Mouse (Mus musculus) embryonic facial prominence, embryonic 14.5 days (tissue): ENCODE measurements around the gene Sox15. TPM values are rescaled to one million over a fixed set of nuclear protein-coding genes. Genes with fewer than 3 reads are reported as not detected.
A peak's percentile ranks its signal among the peaks of the same experiment; 100 is the strongest.

Source experiments
- ATAC-seq: fragments of 200-750 bp; cut with Nextera tagmentation; 2 replicates; pipeline ENCODE4 v1.8.0; 2017; ENCODE audit warnings: low read depth, moderate number of reproducible peaks, moderate TSS enrichment
- DNase-seq: peaks from one replicate; pipeline ENCODE4 v3.0.0-alpha.2; 2015; ENCODE audit warnings: low spot score
- H3K27ac ChIP-seq: fragments of 300-500 bp; sonication (generic); replicated peaks from 2 replicates; pipeline ENCODE4 v1.5.1; 2014; ENCODE audit warnings: low read depth, mild to moderate bottlenecking, low read length, moderate library complexity
- H3K27me3 ChIP-seq: fragments of 300-500 bp; sonication (generic); replicated peaks from 2 replicates; pipeline ENCODE4 v1.6.1; 2014; ENCODE audit warnings: low read length; ENCODE audit not compliant: control insufficient read depth, insufficient read depth
- H3K36me3 ChIP-seq: fragments of 300-500 bp; sonication (generic); 2 replicates; pipeline ENCODE4 v1.6.1; 2014; ENCODE audit warnings: low read length, mixed read lengths; ENCODE audit not compliant: control insufficient read depth, insufficient read depth
- H3K4me1 ChIP-seq: fragments of 300-500 bp; sonication (generic); 2 replicates; pipeline ENCODE4 v1.6.1; 2014; ENCODE audit warnings: antibody characterized with exemption, low read length; ENCODE audit not compliant: control insufficient read depth, insufficient read depth
- H3K4me2 ChIP-seq: fragments of 300-500 bp; sonication (generic); 2 replicates; pipeline ENCODE4 v1.6.1; 2014; ENCODE audit warnings: low read depth, mild to moderate bottlenecking, low read length, moderate library complexity, mixed read lengths
- H3K4me3 ChIP-seq: fragments of 300-500 bp; sonication (generic); 2 replicates; pipeline ENCODE4 v1.5.1; 2014; ENCODE audit warnings: low read depth, mild to moderate bottlenecking, low read length
- H3K9ac ChIP-seq: fragments of 300-500 bp; sonication (generic); 2 replicates; pipeline ENCODE4 v1.6.1; 2014; ENCODE audit warnings: low read depth, mild to moderate bottlenecking, low read length, moderate library complexity, mixed read lengths
- H3K9me3 ChIP-seq: fragments of 300-500 bp; sonication (generic); 2 replicates; pipeline ENCODE4 v1.6.1; 2016; ENCODE audit warnings: low read length; ENCODE audit not compliant: control insufficient read depth
- WGBS: fragments of 180-500 bp; shearing (Covaris S2); extraction: QIAGEN DNeasy Blood & Tissue Kit; methylation state at CpG from one replicate; pipeline ENCODE4 v1.1.7; 2014; 5-methylcytosine and 5-hydroxymethylcytosine counted together
- polyA plus RNA-seq: library from polyadenylated mRNA; unstranded; fragments of >200 nt; fragmentation: Nextera tagmentation; extraction: Ambion mirVana; gene quantifications from 2 replicates; pipeline ENCODE4 v1.2.1, GENCODE M21; 2014

Sox15 gene
- polyA plus RNA-seq, 1 experiment from 2014 or later, result 2.9 TPM

DNA sequence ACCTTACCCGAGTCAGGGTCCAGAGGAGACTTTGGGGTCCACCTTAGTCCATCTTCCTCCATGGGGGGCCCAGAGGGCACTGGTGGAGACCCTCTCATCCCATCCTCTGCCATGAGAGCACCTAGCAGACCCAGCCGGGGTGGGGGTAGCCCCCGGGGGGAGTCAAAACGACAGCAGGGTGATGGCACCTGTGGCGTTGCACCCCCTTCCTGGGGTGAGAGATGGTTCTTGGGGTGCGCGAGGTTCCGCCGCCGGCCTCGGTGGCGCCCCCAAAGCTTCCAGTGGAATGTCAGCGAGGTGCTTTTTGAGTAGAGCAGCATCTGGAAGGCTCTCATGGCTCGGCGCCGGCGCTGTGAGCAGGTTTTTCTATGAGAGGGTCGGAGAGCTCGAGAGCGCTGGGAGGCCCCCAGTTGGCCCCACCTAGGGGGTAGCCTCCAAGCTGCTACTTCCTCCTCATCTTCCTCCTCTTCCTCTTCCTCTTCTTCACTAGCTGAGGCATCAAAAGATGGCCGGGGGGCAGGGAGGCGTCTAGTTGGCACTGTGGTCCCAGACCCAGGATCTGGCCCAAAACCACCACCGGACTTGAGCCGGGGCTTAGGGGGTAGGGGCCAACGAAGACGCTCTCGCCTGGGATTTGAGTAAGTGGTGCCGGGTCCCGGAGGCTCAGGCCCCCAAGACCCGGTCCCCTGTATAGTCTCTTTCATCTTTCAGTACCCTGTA lies 25.2 kb downstream of the Sox15 start:
- Histone ChIP-seq H3K27me3 (no peaks in the 10 kb centered on the region), H3K4me1 (peaks cover 20% of the 10 kb centered on the region), H3K4me2 (peak overlapping the region; percentile 75), H3K9me3 (no peaks in the 10 kb centered on the region), H3K27ac (no peak overlapping the region), H3K4me3 (peak overlapping the region; percentile 75), H3K9ac (peak overlapping the region; percentile 91), H3K36me3 (peaks cover 48% of the 10 kb centered on the region)
- DNase-seq (no peak), ATAC-seq (no peak)
- 87% methylated on average over 28 of the region's 30 CpGs for WGBS

GRCm38 (mm10) chr11:69681314-69682208 lies 26.4 kb downstream of the Sox15 start, which contains the start of gene Senp3:
Senp3 (minus strand) TSS chr11:69682084.
- Histone ChIP-seq H3K4me1 (peaks cover 31% of the 10 kb centered on the region), H3K9me3 (no peaks in the 10 kb centered on the region), H3K36me3 (peaks cover 35% of the 10 kb centered on the region), H3K9ac (peak within 1 kb of the TSS; percentile 91), H3K27ac (peak within 1 kb of the TSS; percentile 97), H3K4me3 (peak within 1 kb of the TSS; percentile 75), H3K27me3 (no peaks in the 10 kb centered on the region), H3K4me2 (peak within 1 kb of the TSS; percentile 75)
- WGBS, result under 1% methylated on average over 41 of the region's 80 CpGs
- ATAC-seq (peak; percentile 97), DNase-seq (peak; percentile 98)

DNA sequence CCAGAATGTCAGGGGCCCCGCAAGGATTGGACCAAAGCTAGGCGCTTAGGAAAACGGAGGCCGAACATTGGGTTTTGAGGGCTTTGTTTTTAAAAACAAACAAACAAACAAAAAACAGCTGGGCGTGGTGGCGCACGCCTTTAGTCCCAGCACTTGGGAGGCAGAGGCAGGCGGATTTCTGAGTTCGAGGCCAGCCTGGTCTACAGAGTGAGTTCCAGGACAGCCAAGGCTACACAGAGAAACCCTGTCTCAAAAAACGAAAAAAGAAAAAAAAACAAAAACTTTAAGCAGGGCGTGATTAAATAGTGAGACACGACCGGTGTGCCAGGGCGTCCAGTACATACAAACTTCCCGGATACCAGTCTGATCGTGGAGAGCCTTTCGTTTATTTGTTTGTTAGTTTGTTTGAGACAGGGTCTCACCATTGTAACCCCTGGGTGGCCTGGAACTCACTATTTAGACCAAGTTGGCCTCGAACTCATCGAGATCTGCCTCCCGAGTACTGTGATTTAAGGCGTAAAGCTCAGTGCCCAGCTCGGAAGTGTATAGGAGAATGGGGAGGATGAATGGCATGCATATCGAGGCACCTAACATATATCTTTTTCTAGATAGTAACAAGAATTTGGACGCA lies 27.2 kb downstream of the Sox15 start:
- H3K27ac ChIP-seq, result peak overlapping the region; percentile 97
- 26% methylated on average over 24 of the region's 24 CpGs for WGBS
- no peaks in the 10 kb centered on the region for H3K9me3 ChIP-seq
- peak overlapping the region; percentile 75 for H3K4me2 ChIP-seq
- H3K4me3 ChIP-seq, result peak overlapping the region; percentile 75
- peaks cover 28% of the 10 kb centered on the region for H3K36me3 ChIP-seq
- peaks cover 36% of the 10 kb centered on the region for H3K4me1 ChIP-seq
- no peaks in the 10 kb centered on the region for H3K27me3 ChIP-seq
- 0 out of 2 replicates have a peak, but pooled peaks have one; percentile 1 for ATAC-seq
- DNase-seq, result no peak
- peak overlapping the region; percentile 91 for H3K9ac ChIP-seq

DNA sequence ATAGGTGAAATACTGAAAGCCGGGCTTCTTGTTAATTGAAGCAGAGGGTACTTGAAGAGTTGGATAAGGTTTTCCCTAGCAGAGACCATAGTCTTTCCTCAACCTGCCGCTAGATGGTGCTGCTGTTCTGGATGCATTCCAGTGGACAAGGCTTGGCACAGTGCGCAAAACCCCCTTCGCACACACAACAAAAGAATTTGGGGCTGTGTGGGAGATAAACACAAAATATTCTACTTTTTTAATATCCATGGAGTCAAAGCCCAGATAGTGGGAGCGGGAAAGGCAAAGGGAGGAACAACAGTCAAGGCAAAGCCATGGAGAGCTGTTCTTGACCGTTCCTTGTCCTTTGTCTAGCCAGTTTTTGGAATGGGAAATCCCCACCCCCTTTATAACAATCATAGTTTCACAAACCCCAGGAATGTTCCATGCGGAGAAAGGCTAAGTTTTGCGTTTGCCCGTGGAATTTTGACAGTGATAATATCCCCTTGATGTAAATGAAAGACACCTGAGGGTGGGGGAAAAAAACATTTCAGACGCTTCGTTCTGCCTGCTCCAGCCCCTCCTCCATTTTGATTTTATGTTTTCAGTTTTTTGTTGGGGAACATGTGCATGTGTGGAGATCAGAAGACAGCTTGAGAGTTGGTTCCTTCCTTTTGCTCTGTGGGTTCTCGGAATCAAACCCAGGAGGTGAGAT lies 27.9 kb downstream of the Sox15 start:
- Histone ChIP-seq H3K4me2 (peak overlapping the region; percentile 75), H3K9me3 (no peaks in the 10 kb centered on the region), H3K4me3 (peak overlapping the region; percentile 75), H3K9ac (peak overlapping the region; percentile 91), H3K36me3 (peaks cover 21% of the 10 kb centered on the region), H3K4me1 (peaks cover 36% of the 10 kb centered on the region), H3K27ac (peak overlapping the region; percentile 97), H3K27me3 (no peaks in the 10 kb centered on the region)
- 8% methylated on average over 12 of the region's 12 CpGs for WGBS
- ATAC-seq (peak; percentile 41), DNase-seq (peak; percentile 95)

GRCm38 (mm10) chr11:69683576-69683975 lies 28.5 kb downstream of the Sox15 start:
- H3K9ac ChIP-seq, result peak overlapping the region; percentile 63
- ATAC-seq (no peak), DNase-seq (no peak)
- peaks cover 36% of the 10 kb centered on the region for H3K4me1 ChIP-seq
- peak overlapping the region; percentile 75 for H3K4me2 ChIP-seq
- 71% methylated on average over 7 of the region's 7 CpGs for WGBS
- H3K9me3 ChIP-seq, result no peaks in the 10 kb centered on the region
- peak overlapping the region; percentile 75; the same call in 1 of the 2 replicates for H3K4me3 ChIP-seq
- H3K36me3 ChIP-seq, result peaks cover 15% of the 10 kb centered on the region
- no peaks in the 10 kb centered on the region for H3K27me3 ChIP-seq
- H3K27ac ChIP-seq, result peak overlapping the region; percentile 97

- ATAC-seq, result no peak
- Histone ChIP-seq H3K4me1 (peaks cover 36% of the 10 kb centered on the region), H3K27me3 (no peaks in the 10 kb centered on the region), H3K4me2 (no peak overlapping the region), H3K4me3 (no peak overlapping the region), H3K27ac (peak overlapping the region; percentile 97), H3K9me3 (no peaks in the 10 kb centered on the region), H3K36me3 (peaks cover 8% of the 10 kb centered on the region; the same call in 1 of the 2 replicates), H3K9ac (0 out of 2 replicates have a peak overlapping the region, but pooled peaks have one; percentile 63)
- no peak for DNase-seq
- WGBS, result 80% methylated on average over 12 of the region's 12 CpGs
Measured at GRCm38 (mm10) chr11:69684128-69684745, 29.1 kb downstream of the Sox15 start.

DNA sequence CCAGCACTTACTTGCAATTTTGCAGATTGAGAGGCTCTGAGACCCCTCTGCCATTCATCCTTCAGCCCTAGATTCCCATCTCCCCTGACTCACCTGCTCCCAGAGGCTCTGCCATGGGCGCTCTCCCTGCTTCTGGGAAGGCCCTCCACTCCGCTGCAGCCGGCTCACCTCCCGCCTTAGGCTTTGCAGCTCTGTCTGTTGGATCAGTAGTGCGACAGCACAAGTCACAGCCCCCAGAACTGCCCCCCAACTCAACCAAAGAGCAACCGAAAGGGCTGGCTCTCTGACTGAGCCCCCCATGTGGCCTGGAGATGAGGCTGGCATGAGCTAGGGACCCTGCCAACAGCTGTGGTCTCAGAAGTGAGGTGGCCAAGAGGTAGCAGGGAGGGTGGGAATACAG lies 29.8 kb downstream of the Sox15 start:
- no peak overlapping the region for H3K27ac ChIP-seq
- no peaks in the 10 kb centered on the region for H3K9me3 ChIP-seq
- H3K9ac ChIP-seq, result no peak overlapping the region
- peaks cover 36% of the 10 kb centered on the region for H3K4me1 ChIP-seq
- ATAC-seq (no peak), DNase-seq (no peak)
- H3K4me2 ChIP-seq, result no peak overlapping the region
- no peaks in the 10 kb centered on the region for H3K27me3 ChIP-seq
- H3K36me3 ChIP-seq, result peaks cover 4% of the 10 kb centered on the region; the same call in 1 of the 2 replicates
- 86% methylated on average over 6 of the region's 6 CpGs for WGBS
- no peak overlapping the region for H3K4me3 ChIP-seq
